Mouse (Mus musculus) midbrain, postnatal 0 days (tissue): ENCODE measurements around the gene C1qtnf9. TPM values are rescaled to one million over a fixed set of nuclear protein-coding genes. Genes with fewer than 3 reads are reported as not detected.

Source experiments
- ATAC-seq: fragments of 200-750 bp; cut with Nextera tagmentation; 2 replicates; pipeline ENCODE4 v1.8.0; 2017; ENCODE audit warnings: moderate number of reproducible peaks, mild to moderate bottlenecking, moderate TSS enrichment, moderate library complexity; ENCODE audit not compliant: low FRiP score
- DNase-seq: peaks from one replicate; pipeline ENCODE4 v3.0.0-alpha.2; 2015; ENCODE audit warnings: low spot score
- H3K27ac ChIP-seq: fragments of 300-500 bp; sonication (generic); 2 replicates; pipeline ENCODE4 v1.5.1; 2014; ENCODE audit warnings: low read depth, mild to moderate bottlenecking, low read length, mixed read lengths
- H3K27me3 ChIP-seq: fragments of 300-500 bp; sonication (generic); 2 replicates; pipeline ENCODE4 v1.6.1; 2014; ENCODE audit warnings: low read length, control low read depth, mixed read lengths; ENCODE audit not compliant: insufficient read depth
- H3K36me3 ChIP-seq: fragments of 300-500 bp; sonication (generic); 2 replicates; pipeline ENCODE4 v1.6.1; 2014; ENCODE audit warnings: low read length, control low read depth, mixed read lengths; ENCODE audit not compliant: insufficient read depth
- H3K4me1 ChIP-seq: fragments of 300-500 bp; sonication (generic); 2 replicates; pipeline ENCODE4 v1.6.1; 2014; ENCODE audit warnings: mild to moderate bottlenecking, control low read depth, antibody characterized with exemption, low read length, mixed read lengths; ENCODE audit not compliant: insufficient read depth
- H3K4me2 ChIP-seq: fragments of 300-500 bp; sonication (generic); 2 replicates; pipeline ENCODE4 v1.6.1; 2014; ENCODE audit warnings: low read depth, mild to moderate bottlenecking, low read length, mixed read lengths; ENCODE audit not compliant: poor library complexity, severe bottlenecking
- H3K4me3 ChIP-seq: fragments of 300-500 bp; sonication (generic); 2 replicates; pipeline ENCODE4 v1.5.1; 2014; ENCODE audit warnings: low read depth, mild to moderate bottlenecking, low read length, moderate library complexity
- H3K9ac ChIP-seq: fragments of 300-500 bp; sonication (generic); replicated peaks from 2 replicates; pipeline ENCODE4 v1.6.1; 2014; ENCODE audit warnings: mild to moderate bottlenecking, low read length, moderate library complexity, mixed read lengths; ENCODE audit not compliant: poor library complexity, severe bottlenecking
- H3K9me3 ChIP-seq: fragments of 300-500 bp; sonication (generic); 2 replicates; pipeline ENCODE4 v1.6.1; 2016; ENCODE audit warnings: low read length, control low read depth
- CTCF ChIP-seq: IDR thresholded peaks from 2 replicates; pipeline ENCODE4 v1.5.1; 2016; ENCODE audit warnings: antibody characterized with exemption, mild to moderate bottlenecking
- WGBS: fragments of 180-500 bp; shearing (Covaris S2); extraction: QIAGEN DNeasy Blood & Tissue Kit; methylation state at CpG from one replicate; pipeline ENCODE4 v1.1.7; 2014; 5-methylcytosine and 5-hydroxymethylcytosine counted together
- polyA plus RNA-seq: library from polyadenylated mRNA; unstranded; fragments of >200 nt; fragmentation: Nextera tagmentation; extraction: Ambion mirVana; gene quantifications from 2 replicates; pipeline ENCODE4 v1.2.1, GENCODE M21; 2015
- total RNA-seq: library from RNA; depleted of rRNA; stranded (reverse); fragments of >200 nt; gene quantifications from 2 replicates; pipeline ENCODE4 v1.2.3, GENCODE M21; 2014

Gene C1qtnf9
- total and polyA plus RNA-seq, 2 experiments from 2014 or later, result 0.10 to 0.11 TPM

- no peak overlapping the region for H3K4me3 ChIP-seq
- WGBS, result 93% methylated on average over 8 of the region's 8 CpGs
- TF ChIP-seq CTCF, result no peak
- DNase-seq, result no peak
- H3K9me3 ChIP-seq, result no peaks in the 10 kb centered on the region
- no peak overlapping the region for H3K9ac ChIP-seq
- no peaks in the 10 kb centered on the region for H3K27me3 ChIP-seq
- H3K4me1 ChIP-seq, result no peaks in the 10 kb centered on the region
- no peak for ATAC-seq
- H3K36me3 ChIP-seq, result peaks cover 6% of the 10 kb centered on the region; the same call in 1 of the 2 replicates
- H3K4me2 ChIP-seq, result no peak overlapping the region
- no peak overlapping the region for H3K27ac ChIP-seq
Observed at GRCm38 (mm10) chr14:60759097-60759496, 8.8 kb upstream of the C1qtnf9 start.

DNA sequence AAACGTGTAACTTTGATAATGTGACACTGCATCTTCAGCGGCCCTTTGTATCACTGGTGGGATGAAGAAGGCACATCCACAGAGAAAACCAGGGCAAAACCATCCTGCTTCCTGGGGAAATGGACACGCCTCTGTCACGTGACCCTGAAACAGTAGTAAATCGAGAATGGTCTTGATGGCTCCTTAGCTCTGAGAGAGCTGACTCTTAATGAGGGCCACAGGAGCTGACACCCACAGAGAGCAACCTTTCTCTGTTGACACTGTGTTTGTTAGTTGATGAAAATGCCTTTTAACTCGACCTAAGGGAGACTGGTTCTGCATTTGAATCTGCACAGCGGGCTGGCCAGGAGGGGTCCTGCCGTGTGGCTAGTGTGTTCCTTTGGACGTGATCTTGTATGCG is 6.1 kb upstream of the C1qtnf9 start:
- Histone ChIP-seq H3K36me3 (peaks cover 6% of the 10 kb centered on the region; the same call in 1 of the 2 replicates), H3K4me3 (no peak overlapping the region), H3K27ac (no peak overlapping the region), H3K9me3 (no peaks in the 10 kb centered on the region), H3K4me1 (no peaks in the 10 kb centered on the region), H3K27me3 (no peaks in the 10 kb centered on the region), H3K4me2 (no peak overlapping the region), H3K9ac (no peak overlapping the region)
- no peak for DNase-seq
- no peak for ATAC-seq
- no peak for TF ChIP-seq CTCF
- 71% methylated on average over 10 of the region's 10 CpGs for WGBS

DNA sequence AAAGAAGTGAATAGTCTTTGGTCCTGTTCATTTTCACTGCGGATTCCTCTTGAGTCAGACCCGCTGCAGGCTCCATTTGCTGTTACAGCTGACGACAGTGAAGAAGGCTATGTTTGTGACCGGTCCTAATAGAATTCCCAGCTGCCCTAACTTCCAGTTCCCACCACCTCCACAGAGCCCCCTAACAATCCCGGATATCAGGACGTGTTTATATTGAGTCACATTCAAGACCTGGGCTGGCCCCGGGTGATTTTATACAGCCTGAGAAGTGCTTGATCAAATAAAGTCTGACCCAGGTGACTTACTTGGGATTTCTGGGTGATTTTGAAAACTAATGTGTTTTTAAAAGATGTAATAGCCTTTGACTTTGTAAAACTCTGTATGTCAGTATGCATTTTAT is 5.2 kb upstream of the C1qtnf9 start:
- Histone ChIP-seq H3K9ac (no peak overlapping the region), H3K36me3 (peaks cover 6% of the 10 kb centered on the region; the same call in 1 of the 2 replicates), H3K27ac (no peak overlapping the region), H3K4me1 (no peaks in the 10 kb centered on the region), H3K4me2 (no peak overlapping the region), H3K9me3 (no peaks in the 10 kb centered on the region), H3K4me3 (no peak overlapping the region), H3K27me3 (no peaks in the 10 kb centered on the region)
- no peak for TF ChIP-seq CTCF
- DNase-seq (no peak), ATAC-seq (no peak)
- WGBS, result 81% methylated on average over 7 of the region's 7 CpGs

DNA sequence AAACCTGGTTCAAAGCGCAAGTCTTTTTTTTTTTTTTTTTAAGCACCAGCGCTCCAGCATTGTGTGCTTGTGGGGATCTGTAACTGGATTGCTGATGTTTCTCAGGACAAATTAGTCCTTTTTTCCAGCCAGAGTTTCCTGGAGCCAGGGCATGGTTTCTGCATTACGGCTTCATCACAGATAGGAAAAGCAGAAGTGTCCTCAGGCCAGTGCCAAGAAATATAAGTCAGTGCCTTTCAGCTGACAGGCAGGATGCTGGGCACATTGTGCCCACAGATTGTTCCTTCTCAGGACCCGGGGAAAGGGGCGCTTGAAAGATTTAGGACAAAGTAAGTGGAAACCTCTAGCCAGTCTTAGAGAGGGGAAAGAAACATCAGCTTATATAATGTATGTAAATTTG is 4.2 kb upstream of the C1qtnf9 start:
- DNase-seq (no peak), ATAC-seq (no peak)
- Histone ChIP-seq H3K36me3 (peaks cover 6% of the 10 kb centered on the region; the same call in 1 of the 2 replicates), H3K4me2 (no peak overlapping the region), H3K4me3 (no peak overlapping the region), H3K4me1 (no peaks in the 10 kb centered on the region), H3K27ac (no peak overlapping the region), H3K9ac (no peak overlapping the region), H3K9me3 (no peaks in the 10 kb centered on the region), H3K27me3 (no peaks in the 10 kb centered on the region)
- 88% methylated on average over 5 of the region's 5 CpGs for whole genome bisulfite sequencing
- no peak for TF ChIP-seq CTCF

- Histone ChIP-seq H3K4me2 (no peak overlapping the region), H3K4me1 (no peaks in the 10 kb centered on the region), H3K36me3 (peaks cover 6% of the 10 kb centered on the region; the same call in 1 of the 2 replicates), H3K27me3 (no peaks in the 10 kb centered on the region), H3K9ac (no peak overlapping the region), H3K27ac (no peak overlapping the region), H3K9me3 (no peaks in the 10 kb centered on the region), H3K4me3 (no peak overlapping the region)
- TF ChIP-seq CTCF, result no peak
- WGBS, result 76% methylated on average over 4 of the region's 4 CpGs
- DNase-seq, result no peak
- ATAC-seq, result no peak
Observed at GRCm38 (mm10) chr14:60764526-60764925, 3.4 kb upstream of the C1qtnf9 start.

GRCm38 (mm10) chr14:60765025-60765424 is 2.9 kb upstream of the C1qtnf9 start:
- Histone ChIP-seq H3K4me2 (no peak overlapping the region), H3K27ac (no peak overlapping the region), H3K9me3 (no peaks in the 10 kb centered on the region), H3K27me3 (no peaks in the 10 kb centered on the region), H3K9ac (no peak overlapping the region), H3K4me1 (no peaks in the 10 kb centered on the region), H3K36me3 (peaks cover 6% of the 10 kb centered on the region; the same call in 1 of the 2 replicates), H3K4me3 (no peak overlapping the region)
- DNase-seq (no peak), ATAC-seq (no peak)
- 59% methylated on average over 2 of the region's 2 CpGs for WGBS
- no peak for TF ChIP-seq CTCF
